Mouse (Mus musculus) testis, postnatal 10 days (tissue): ENCODE data around the gene Sytl3.
"Not testable (repeated sequence)": the region's sequence is repeated elsewhere in the genome, so short reads cannot be mapped to it uniquely, and the experiment has no call there.

Experiments used
- DNase-seq: peaks from one replicate; pipeline ENCODE4 v3.0.0; 2021; ENCODE audit warnings: low spot score

The Sytl3 gene

DNA sequence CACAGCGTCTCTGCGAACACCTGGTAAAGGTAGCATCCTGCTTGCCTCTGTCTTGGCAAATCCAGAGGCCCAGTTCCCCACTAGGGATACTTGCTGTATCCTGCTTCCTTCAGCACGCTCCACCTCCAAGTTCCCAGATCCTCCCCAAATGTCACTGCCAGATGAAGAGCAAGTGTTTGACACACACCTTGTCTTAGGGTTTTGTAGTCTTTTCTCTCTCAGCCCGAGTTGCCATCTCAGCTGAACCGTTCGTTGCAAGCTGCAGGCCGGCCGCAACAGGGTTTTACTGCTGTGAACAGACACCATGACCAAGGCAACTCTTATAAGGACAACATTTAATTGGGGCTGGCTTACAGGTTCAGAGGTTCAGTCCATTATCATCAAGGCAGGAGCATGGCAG, 12.1 kb upstream of the Sytl3 start:
- not testable (repeated sequence) for DNase-seq

DNA sequence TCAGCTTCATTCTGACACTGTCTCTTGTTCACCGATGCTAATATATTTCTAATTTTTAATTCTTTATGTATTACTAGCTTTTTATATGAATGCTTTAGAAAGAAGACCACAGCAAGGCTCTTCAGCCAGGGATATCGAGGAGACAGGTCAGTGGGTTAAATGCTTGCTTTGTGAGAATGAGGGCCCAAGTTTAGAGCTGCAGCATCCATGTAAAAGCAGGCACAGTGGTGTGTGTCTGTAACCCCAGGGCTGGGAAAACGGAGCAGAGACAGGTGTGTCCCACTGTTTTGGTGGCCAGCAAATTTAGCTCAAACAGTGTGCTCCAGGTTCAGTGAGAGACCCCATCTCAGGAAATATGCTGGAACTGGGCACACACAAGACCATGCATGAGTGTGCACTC, 11.4 kb upstream of the Sytl3 start:
- DNase-seq = not testable (repeated sequence)

DNA sequence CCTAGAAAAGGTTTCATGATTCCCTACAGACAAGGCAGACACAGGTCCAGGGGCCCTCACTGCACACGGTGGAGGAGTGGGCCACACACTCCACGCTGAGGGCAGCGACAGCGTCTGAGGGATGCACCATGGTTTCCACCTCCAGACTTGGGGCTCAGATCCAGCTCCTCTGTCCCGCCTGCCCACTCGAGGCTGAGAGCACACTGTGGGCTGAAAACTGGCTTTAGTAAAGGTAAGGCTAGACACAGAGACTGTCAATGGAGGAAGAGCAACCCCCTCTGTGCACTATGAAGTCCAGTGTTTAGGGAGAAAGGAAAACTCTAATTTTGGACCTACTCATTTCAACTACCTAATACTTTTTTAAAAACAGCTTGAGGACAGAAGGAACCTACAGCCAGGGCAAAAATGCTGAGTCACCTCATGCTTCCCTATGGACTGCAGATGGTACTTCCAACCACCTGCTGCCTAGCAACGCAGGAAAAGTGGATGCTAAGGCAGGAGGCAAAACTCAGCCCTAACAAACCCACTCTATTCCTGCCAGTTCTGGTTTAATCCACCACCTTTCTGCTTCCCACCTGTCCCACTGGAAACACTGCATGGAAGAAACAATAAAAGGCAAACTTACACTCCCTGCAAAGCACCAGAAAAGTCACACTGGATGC, 7.9 kb upstream of the Sytl3 start:
- not testable (repeated sequence) for DNase-seq

DNA sequence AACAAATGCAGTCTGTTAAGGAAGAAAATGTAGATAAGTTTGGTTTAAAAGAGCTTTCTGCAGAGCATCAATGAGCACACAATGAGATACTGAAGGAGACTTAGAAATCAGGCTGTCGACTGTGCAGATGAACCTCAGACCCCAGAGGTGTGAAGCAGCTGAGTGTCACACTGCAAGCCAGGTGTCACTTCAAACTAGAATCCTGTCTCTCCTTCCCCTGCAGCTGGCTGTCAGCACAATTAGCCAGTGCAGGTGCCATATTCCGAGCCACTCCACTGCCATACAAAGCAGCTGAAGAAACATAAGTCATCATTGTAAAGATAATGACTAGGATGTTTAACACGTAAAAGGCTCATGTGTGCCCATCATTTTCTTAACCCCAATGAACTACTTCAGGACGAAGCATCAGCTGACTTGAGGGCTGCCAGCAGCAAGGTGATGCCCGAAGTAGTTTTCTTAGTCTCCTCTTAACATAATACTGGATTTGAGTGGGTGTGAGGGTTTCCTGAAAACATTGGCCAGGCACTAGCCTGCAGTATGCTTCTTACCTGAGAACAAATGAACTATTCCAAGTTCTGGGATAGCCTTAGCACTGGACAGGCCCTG, 5.4 kb upstream of the Sytl3 start:
- not testable (repeated sequence) for DNase-seq

GRCm38 (mm10) chr17:6655087-6655511, 3.8 kb upstream of the Sytl3 start:
- DNase-seq = peak; percentile 76

GRCm38 (mm10) chr17:6655567-6656281, 3.2 kb upstream of the Sytl3 start, which contains the start of gene Dynlt1f:
Dynlt1f (minus strand) TSS chr17:6655900.
- peak; percentile 63 for DNase-seq

DNA sequence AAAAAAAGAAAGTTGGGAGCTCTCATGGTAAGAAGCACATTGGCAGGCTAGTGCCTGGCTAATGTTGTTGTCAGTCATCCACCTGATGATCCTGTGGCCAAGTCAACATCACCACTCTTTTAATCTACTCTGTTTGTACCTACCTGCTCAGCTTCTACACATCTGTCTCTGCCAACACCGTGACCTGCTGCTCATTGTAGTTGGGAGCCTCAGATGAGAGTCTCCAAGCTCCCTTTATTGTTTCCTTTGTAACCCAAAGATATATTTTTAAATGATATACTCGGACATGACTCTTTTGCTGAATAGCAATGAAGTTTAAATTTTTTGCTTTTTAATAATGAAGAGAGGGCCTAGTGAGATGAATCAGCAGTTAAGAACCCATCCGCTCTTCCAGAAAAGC, 2.4 kb upstream of the Sytl3 start:
- DNase-seq = not testable (repeated sequence)

- DNase-seq = not testable (repeated sequence)
These were observed 1.7 kb downstream of the Sytl3 start for GRCm38 (mm10) chr17:6660589-6660988.

- peak; percentile 71 for DNase-seq
These were observed 2.4 kb downstream of the Sytl3 start for GRCm38 (mm10) chr17:6661093-6661816.

DNA sequence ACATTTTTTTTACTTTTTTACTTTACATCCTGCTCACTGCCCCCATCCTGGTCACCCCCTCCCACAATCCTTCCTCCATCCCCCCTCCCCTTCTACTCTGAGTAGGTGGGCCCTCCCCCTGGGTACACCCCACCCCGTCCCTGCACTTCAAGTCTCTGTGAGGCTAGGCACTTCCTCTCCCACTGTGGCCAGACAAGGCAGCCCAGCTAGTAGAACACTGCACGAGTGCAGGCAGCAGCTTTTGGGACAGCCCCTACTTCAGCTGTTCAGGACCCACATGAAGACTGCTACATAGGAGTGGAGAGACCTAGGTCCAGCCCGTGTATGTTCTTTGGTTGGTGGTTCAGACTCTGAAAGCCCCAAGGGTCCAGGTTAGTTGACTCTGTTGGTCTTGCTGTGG, 3.9 kb downstream of the Sytl3 start:
- not testable (repeated sequence) for DNase-seq

DNA sequence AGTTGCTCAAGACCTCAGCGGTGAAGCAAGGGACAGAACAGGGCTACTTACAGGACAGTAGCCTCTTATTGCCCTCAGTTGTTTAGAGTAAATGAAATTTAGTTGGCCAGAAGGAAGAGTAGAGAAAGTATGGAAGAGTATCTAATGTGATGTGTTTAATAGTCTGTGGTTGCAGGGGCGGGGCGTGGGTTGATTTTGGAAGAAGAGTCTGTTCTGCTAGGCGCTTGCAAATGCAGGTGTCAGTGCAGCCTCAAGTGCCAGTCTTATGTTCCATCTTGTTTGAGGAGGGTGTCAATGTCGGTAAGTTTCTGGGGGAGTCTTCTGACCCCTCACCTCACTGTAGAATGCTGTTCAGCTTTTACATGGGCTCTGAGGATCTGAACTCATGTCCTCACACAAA, 6.5 kb downstream of the Sytl3 start:
- DNase-seq = not testable (repeated sequence)

GRCm38 (mm10) chr17:6668522-6668921, 9.6 kb downstream of the Sytl3 start:
- not testable (repeated sequence) for DNase-seq

GRCm38 (mm10) chr17:6674297-6674696, 15.4 kb downstream of the Sytl3 start:
- DNase-seq = not testable (repeated sequence)

GRCm38 (mm10) chr17:6678063-6678462, 19.2 kb downstream of the Sytl3 start:
- not testable (repeated sequence) for DNase-seq

GRCm38 (mm10) chr17:6681721-6682120, 22.8 kb downstream of the Sytl3 start:
- not testable (repeated sequence) for DNase-seq

DNA sequence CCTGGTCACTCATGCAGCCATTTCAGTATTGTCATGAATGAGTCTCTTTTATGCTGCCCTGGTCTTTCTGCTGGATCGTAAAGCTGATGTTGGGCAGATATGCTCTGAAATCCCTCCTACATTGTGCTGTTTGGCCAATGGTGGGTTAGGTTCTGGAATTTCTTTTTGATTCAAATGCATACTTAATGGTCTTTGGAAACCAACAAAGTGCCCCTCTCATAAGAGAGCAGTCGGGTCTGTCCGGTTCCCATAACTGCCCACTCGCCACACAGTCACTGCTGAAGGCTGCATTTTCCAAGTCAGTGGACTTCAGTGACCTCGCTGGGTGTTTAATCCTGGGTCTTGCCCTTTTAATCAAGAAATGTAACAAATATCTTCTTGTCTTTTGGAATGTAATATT, 24.8 kb downstream of the Sytl3 start:
- not testable (repeated sequence) for DNase-seq

- DNase-seq = not testable (repeated sequence)
These were observed 25.8 kb downstream of the Sytl3 start for GRCm38 (mm10) chr17:6684464-6685287.

DNA sequence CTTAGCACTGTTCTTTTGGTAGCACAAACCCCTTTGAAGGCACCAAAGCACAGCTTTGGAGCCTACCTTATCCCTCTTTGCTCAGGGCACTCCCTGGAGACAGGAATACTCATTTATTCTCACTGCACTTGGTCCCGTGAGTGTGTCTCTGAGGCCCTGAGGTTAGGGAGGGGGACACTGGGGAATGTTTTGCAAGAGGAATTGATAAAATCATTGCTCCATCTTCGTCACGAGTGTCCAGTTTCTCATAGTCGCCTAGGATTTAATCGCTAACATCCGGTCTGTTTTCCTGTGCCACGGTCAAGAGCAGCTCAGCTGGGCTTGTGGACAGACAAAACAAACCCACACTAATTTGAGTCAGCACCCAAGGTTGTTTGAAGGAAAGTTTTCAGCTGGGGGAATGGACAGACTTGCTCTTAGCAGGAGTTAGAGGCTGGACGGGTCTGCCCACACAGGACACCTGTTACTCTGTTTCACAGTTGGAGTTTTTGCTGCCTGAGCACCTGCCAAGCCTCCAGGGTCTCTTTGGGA, 26.5 kb downstream of the Sytl3 start:
- not testable (repeated sequence) for DNase-seq

DNA sequence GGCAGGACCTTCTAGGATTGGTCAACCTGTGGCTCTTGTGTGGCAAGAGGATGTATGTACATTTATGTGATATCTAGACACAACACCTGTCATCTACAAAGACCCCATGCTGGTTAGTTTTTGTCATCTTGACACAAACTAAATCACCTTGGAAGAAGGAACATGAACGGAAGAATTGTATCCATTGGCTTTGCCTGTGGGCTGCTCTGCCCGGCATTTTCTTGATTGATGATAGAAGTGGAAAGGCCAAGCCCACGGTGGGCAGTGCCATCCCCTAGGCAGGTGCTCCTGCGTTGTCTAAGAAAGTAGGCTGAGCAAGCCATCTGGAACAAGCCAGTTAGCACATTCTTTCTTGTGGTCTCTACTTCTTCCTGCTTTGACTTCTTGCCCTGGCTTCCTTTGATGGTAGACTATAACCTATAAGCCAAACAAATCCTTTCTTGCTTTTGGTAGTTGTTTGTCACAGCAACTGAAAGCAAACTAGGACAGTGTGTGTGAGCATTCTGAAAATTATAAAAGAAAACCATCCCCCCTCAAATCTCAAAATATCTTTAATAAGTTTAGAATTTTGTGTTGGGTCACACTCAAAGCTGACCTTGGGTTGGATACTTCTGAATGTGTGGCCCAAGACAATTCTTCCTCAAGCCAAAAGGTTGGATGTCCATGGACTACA, 27.5 kb downstream of the Sytl3 start:
- DNase-seq = not testable (repeated sequence)

DNA sequence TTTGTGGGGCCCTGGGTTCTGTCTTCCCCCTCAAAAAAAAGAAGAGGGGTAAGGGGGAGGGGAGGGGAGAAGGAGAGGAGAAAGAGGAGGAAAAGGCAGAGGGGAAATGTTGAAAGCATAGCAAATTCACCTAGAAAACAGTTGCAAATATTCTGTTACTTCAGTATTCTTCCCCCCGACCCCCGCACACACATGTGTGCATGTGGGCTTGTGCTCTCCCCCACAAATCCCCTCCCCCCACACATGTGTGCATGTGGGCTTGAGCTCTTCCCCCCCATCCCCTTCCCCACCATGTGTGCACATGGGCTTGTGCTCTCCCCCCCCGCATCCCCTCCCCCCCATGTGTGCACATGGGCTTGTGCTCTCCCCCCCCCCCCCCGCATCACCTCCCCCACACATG, 30.5 kb downstream of the Sytl3 start:
- peak; percentile 67 for DNase-seq
